ENCODE assay signal across 8 mouse cellular contexts in genomic region chr10:25082930-25083329, GRCm38 (mm10).
DNase-seq lines count a peak whose midpoint lies in the region; ATAC-seq and TF ChIP-seq lines count a peak whose summit lies in the region.

No protein-coding gene starts in this region.

- peak; percentile 80 for ATAC-seq in kidney, embryonic 15.5 days (replicated peaks; ENCODE audit: low FRiP score)
- 0 out of 2 replicates have a peak, but pooled peaks have one; percentile 32 for ATAC-seq in intestine, embryonic 14.5 days (replicated peaks; ENCODE audit: low FRiP score, low TSS enrichment, low read depth)
- ATAC-seq in frontal cortex, adult (ENCODE audit: low TSS enrichment): no peak

- H3K4me2 ChIP-seq in kidney, embryonic 15.5 days: peak overlapping the region; percentile 20; the same call in 1 of the 2 replicates
- H3K4me2 ChIP-seq in intestine, embryonic 14.5 days (ENCODE audit: low read length): no peak overlapping the region

- whole genome bisulfite sequencing in kidney, embryonic 15.5 days: 70% methylated on average over 10 of the region's 10 CpGs
- 8% methylated on average over 10 of the region's 10 CpGs for WGBS in cerebellum, adult 2 months
- 69% methylated on average over 10 of the region's 10 CpGs for WGBS in intestine, embryonic 14.5 days

- no peak overlapping the region for H3K9ac ChIP-seq in kidney, embryonic 15.5 days
- H3K9ac ChIP-seq in intestine, embryonic 14.5 days (ENCODE audit: low read length): no peak overlapping the region

- no peak for DNase-seq in kidney, adult 8-10 months
- DNase-seq in cerebellum, adult 2 months: peak; percentile 84 to 95
- no peak for DNase-seq in intestine, embryonic 14.5 days (ENCODE audit: low spot score)
- peak; percentile 33 for DNase-seq in lung, postnatal 14 days
- no peak for DNase-seq in adrenal gland, adult 8-10 months
- no peak for DNase-seq in layer of hippocampus, adult 2 months (ENCODE audit: low spot score in 2 of 2)

- H3K4me1 ChIP-seq in kidney, embryonic 15.5 days: no peaks in the 10 kb centered on the region
- H3K4me1 ChIP-seq in cerebellum, adult 2 months (ENCODE audit: control insufficient read depth, insufficient read depth, low read length): peaks cover 9% of the 10 kb centered on the region
- H3K4me1 ChIP-seq in intestine, embryonic 14.5 days (replicated peaks; ENCODE audit: control insufficient read depth, insufficient read depth, low read length): no peaks in the 10 kb centered on the region

- no peaks in the 10 kb centered on the region for H3K27me3 ChIP-seq in kidney, embryonic 15.5 days
- no peaks in the 10 kb centered on the region for H3K27me3 ChIP-seq in cerebellum, adult 2 months (ENCODE audit: control insufficient read depth, insufficient read depth, low read length)
- no peaks in the 10 kb centered on the region for H3K27me3 ChIP-seq in intestine, embryonic 14.5 days (replicated peaks; ENCODE audit: control insufficient read depth, insufficient read depth, low read length)

- H3K4me3 ChIP-seq in kidney, embryonic 15.5 days (replicated peaks): no peak overlapping the region
- H3K4me3 ChIP-seq in cerebellum, adult 2 months (replicated peaks; ENCODE audit: insufficient read depth, low read depth, low read length): no peak overlapping the region
- H3K4me3 ChIP-seq in intestine, embryonic 14.5 days (ENCODE audit: low read depth, low read length): no peak overlapping the region
- H3K4me3 ChIP-seq in layer of hippocampus, adult 2 months: no peak overlapping the region

- no peak for TF ChIP-seq CTCF in cerebellum, adult 2 months (IDR thresholded peaks at IDR 0.05; ENCODE audit: borderline replicate concordance, insufficient read depth, low read depth, low read length)
- TF ChIP-seq CTCF in layer of hippocampus, adult 2 months (conservative IDR thresholded peaks at IDR 0.05): no peak

- 0 out of 2 replicates have a peak overlapping the region, but pooled peaks have one; percentile 24 for H3K27ac ChIP-seq in kidney, embryonic 15.5 days
- H3K27ac ChIP-seq in cerebellum, adult 2 months (ENCODE audit: insufficient read depth, low read length): peak overlapping the region; percentile 69
- peak overlapping the region; percentile 43; the same call in 1 of the 2 replicates for H3K27ac ChIP-seq in intestine, embryonic 14.5 days (ENCODE audit: low read depth)
- H3K27ac ChIP-seq in layer of hippocampus, adult 2 months: no peak overlapping the region

- TF ChIP-seq POLR2A in cerebellum, adult 2 months (IDR thresholded peaks at IDR 0.05; ENCODE audit: borderline replicate concordance, insufficient read depth, low read length): peak; percentile 40; the same call in 1 of the 2 replicates

- no peaks in the 10 kb centered on the region for H3K36me3 ChIP-seq in kidney, embryonic 15.5 days
- no peaks in the 10 kb centered on the region for H3K36me3 ChIP-seq in intestine, embryonic 14.5 days (ENCODE audit: control insufficient read depth, insufficient read depth, low read length)

- no peaks in the 10 kb centered on the region for H3K9me3 ChIP-seq in kidney, embryonic 15.5 days (replicated peaks)
- no peaks in the 10 kb centered on the region for H3K9me3 ChIP-seq in intestine, embryonic 14.5 days (ENCODE audit: control insufficient read depth, low read length)

Comparison
In these comparisons a context has a peak if more than half of its experiments do, and no peak if none do; other contexts are left out.
1. DNase-seq: peak in cerebellum, adult 2 months (2 of 2) and lung, postnatal 14 days (single experiment); none in kidney, adult 8-10 months (0 of 2), intestine, embryonic 14.5 days (single experiment), adrenal gland, adult 8-10 months (single experiment) and layer of hippocampus, adult 2 months (0 of 2).